Mouse (Mus musculus): ENCODE data around the gene Leng1. TPM values are rescaled to one million over a fixed set of nuclear protein-coding genes. Genes with fewer than 3 reads are reported as not detected.
"Not testable (repeated sequence)": the region's sequence is repeated elsewhere in the genome, so short reads cannot be mapped to it uniquely, and the experiment has no call there.

The Leng1 gene
- polyA plus RNA-seq (2014; fragmentation: Nextera tagmentation; extraction: Ambion mirVana): 13.1 and 13.4 TPM in 2 replicates

DNA sequence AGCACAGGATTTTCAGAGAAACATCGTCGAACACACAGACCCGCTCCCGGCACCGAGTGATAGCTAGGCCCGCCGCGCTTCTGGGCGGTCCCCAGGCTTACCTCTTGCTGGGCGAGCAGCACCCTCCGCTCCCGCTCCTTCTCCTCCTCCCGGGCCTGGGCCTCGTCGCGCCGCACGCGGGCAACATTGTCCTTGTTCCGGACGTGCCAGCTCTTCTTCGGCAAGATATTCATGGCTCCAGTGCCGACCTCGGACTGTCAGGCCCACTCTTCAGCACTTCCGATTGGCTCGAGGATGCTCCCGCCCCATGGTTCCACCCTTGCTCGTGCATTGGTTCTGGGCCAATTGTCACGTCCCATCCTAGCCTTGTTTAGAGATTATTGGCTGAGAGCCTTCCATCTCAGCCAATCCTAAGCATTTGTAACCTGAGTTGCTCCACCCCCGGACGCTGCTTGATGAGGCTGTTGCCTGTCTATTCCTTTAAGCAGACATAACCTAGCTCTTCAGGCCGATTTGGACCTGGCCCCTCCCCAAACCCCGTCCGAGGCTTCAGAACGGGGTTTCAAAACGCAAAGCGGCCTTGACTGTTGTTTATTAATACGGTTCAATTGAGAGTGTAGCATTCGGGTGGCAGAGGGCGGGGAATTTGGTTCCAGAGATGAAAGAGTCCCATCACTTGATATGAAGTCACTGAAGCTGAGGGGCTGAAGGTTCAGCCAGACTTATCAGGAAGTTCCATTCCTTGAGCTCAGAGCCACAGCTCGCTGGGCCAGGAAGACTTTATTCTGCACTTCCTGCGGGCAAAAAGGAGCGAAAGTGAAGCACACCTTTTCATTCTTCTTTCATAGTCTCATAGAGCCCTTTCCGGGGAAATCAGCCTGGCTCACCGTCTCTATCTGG, at the start of gene Leng1:
Gene Leng1 (minus strand): TSS at position 626 of the 900 bp plus-strand sequence.
- peaks cover 32% of the 10 kb centered on the region for H3K36me3 ChIP-seq (ENCODE audit: control insufficient read depth, insufficient read depth, low read length)
- peaks cover 13% of the 10 kb centered on the region for H3K4me1 ChIP-seq (ENCODE audit: control insufficient read depth, insufficient read depth, low read length)
- no peaks in the 10 kb centered on the region for H3K27me3 ChIP-seq (replicated peaks; ENCODE audit: control insufficient read depth, insufficient read depth, low read length)
- DNase-seq (ENCODE audit: low spot score) (peak; percentile 100), ATAC-seq (ENCODE audit: low read depth) (peak; percentile 99)
- H3K9ac ChIP-seq (ENCODE audit: low read depth, low read length): peak within 1 kb of the TSS; percentile 85
- H3K4me2 ChIP-seq (ENCODE audit: low read depth, low read length): peak within 1 kb of the TSS; percentile 78
- WGBS: 5% methylated on average over 27 of the region's 45 CpGs
- H3K27ac ChIP-seq (replicated peaks; ENCODE audit: low read depth, low read length): peak within 1 kb of the TSS; percentile 88
- no peaks in the 10 kb centered on the region for H3K9me3 ChIP-seq (ENCODE audit: control insufficient read depth, low read length)
- H3K4me3 ChIP-seq (ENCODE audit: low read depth, low read length): peak within 1 kb of the TSS; percentile 77

- Histone ChIP-seq H3K4me2 (ENCODE audit: low read depth, low read length) (no peak overlapping the region), H3K36me3 (ENCODE audit: control insufficient read depth, insufficient read depth, low read length) (no peaks in the 10 kb centered on the region), H3K4me3 (ENCODE audit: low read depth, low read length) (no peak overlapping the region), H3K9me3 (ENCODE audit: control insufficient read depth, low read length) (no peaks in the 10 kb centered on the region), H3K4me1 (ENCODE audit: control insufficient read depth, insufficient read depth, low read length) (no peaks in the 10 kb centered on the region), H3K27ac (replicated peaks; ENCODE audit: low read depth, low read length) (no peak overlapping the region), H3K9ac (ENCODE audit: low read depth, low read length) (no peak overlapping the region), H3K27me3 (replicated peaks; ENCODE audit: control insufficient read depth, insufficient read depth, low read length) (no peaks in the 10 kb centered on the region)
- ATAC-seq (ENCODE audit: low read depth) (no peak), DNase-seq (ENCODE audit: low spot score) (no peak)
- 47% methylated on average over 1 of the region's 1 CpGs for WGBS
These were observed 49.6 kb upstream of the Leng1 start for GRCm38 (mm10) chr7:3715249-3715648.

DNA sequence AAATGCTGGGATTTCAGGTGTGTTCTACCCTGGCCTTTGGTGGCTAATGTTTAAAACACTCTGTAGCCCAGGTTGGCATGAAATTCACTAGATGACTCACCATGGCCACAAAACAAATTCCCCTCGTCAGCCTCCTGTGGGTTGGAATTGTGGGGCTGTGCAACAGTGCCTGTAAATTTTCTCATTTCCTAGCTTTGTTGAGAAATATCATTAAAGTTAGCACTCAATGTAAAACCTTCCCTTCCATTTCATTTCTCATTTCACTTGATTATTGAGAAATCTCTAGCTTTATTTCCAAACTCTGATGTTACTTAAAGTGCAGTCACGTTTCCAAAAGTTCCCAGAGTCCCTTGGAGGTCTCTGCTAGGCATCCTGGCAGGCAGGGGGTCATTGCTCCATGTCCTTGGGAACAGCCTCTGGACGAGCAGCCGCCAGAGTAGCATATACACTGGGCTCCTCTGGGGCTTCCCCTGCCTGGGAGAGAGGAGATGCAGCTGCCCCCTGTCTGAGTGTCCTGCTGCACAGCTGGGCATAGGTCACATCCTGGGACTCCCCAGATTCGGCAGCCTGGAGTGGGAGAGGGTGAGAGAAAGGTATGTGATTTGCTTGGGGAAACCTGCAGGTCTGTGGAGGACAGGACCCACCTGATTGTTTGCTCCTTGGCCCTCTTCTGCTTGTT, 46.8 kb upstream of the Leng1 start:
- 39% methylated on average over 5 of the region's 5 CpGs for WGBS
- no peak overlapping the region for H3K27ac ChIP-seq (replicated peaks; ENCODE audit: low read depth, low read length)
- ATAC-seq (ENCODE audit: low read depth): no peak

GRCm38 (mm10) chr7:3709000-3709399, 43.4 kb upstream of the Leng1 start:
- DNase-seq (ENCODE audit: low spot score) (no peak), ATAC-seq (ENCODE audit: low read depth) (no peak)
- no peak overlapping the region for H3K9ac ChIP-seq (ENCODE audit: low read depth, low read length)
- WGBS: 68% methylated on average over 1 of the region's 1 CpGs
- H3K4me1 ChIP-seq (ENCODE audit: control insufficient read depth, insufficient read depth, low read length): peaks cover 4% of the 10 kb centered on the region; the same call in 1 of the 2 replicates
- H3K36me3 ChIP-seq (ENCODE audit: control insufficient read depth, insufficient read depth, low read length): peaks cover 38% of the 10 kb centered on the region
- H3K27me3 ChIP-seq (replicated peaks; ENCODE audit: control insufficient read depth, insufficient read depth, low read length): no peaks in the 10 kb centered on the region
- H3K4me2 ChIP-seq (ENCODE audit: low read depth, low read length): no peak overlapping the region
- no peak overlapping the region for H3K4me3 ChIP-seq (ENCODE audit: low read depth, low read length)
- no peaks in the 10 kb centered on the region for H3K9me3 ChIP-seq (ENCODE audit: control insufficient read depth, low read length)
- no peak overlapping the region for H3K27ac ChIP-seq (replicated peaks; ENCODE audit: low read depth, low read length)

More for the DNA sequence above, 46.8 kb upstream of the Leng1 start:
- Histone ChIP-seq H3K27me3 (replicated peaks; ENCODE audit: control insufficient read depth, insufficient read depth, low read length) (no peaks in the 10 kb centered on the region), H3K4me1 (ENCODE audit: control insufficient read depth, insufficient read depth, low read length) (no peaks in the 10 kb centered on the region), H3K9ac (ENCODE audit: low read depth, low read length) (no peak overlapping the region), H3K9me3 (ENCODE audit: control insufficient read depth, low read length) (no peaks in the 10 kb centered on the region), H3K36me3 (ENCODE audit: control insufficient read depth, insufficient read depth, low read length) (peaks cover 9% of the 10 kb centered on the region; the same call in 1 of the 2 replicates), H3K4me3 (ENCODE audit: low read depth, low read length) (no peak overlapping the region), H3K4me2 (ENCODE audit: low read depth, low read length) (no peak overlapping the region)
- DNase-seq (ENCODE audit: low spot score): no peak

DNA sequence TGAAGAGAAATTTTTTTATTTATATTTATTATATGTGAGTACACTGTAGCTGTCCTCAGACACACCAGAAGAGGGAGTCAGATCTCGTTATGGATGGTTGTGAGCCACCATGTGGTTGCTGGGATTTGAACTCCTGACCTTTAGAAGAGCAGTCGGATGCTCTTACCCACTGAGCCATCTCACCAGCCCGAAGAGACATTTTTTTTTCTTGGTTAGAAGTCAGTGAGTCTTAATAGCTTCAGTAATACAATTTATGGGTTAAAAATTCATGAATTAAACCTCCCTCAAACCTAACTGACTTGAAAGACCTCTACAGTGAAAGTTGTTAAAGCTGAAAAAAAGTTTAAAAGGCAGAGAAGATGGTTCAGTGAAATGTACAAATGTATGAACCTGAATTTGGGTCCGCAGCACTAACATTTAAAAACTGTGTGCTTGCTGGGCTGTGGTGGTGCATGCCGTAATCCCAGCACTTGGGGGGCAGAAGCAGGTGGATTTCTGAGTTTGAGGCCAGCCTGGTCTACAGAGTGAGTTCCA, 42.9 kb upstream of the Leng1 start:
- H3K4me2 ChIP-seq (ENCODE audit: low read depth, low read length); H3K27me3 ChIP-seq (replicated peaks; ENCODE audit: control insufficient read depth, insufficient read depth, low read length); H3K4me3 ChIP-seq (ENCODE audit: low read depth, low read length); H3K9me3 ChIP-seq (ENCODE audit: control insufficient read depth, low read length); H3K4me1 ChIP-seq (ENCODE audit: control insufficient read depth, insufficient read depth, low read length); H3K27ac ChIP-seq (replicated peaks; ENCODE audit: low read depth, low read length); H3K9ac ChIP-seq (ENCODE audit: low read depth, low read length); DNase-seq (ENCODE audit: low spot score); ATAC-seq (ENCODE audit: low read depth): not testable (repeated sequence)
- H3K36me3 ChIP-seq (ENCODE audit: control insufficient read depth, insufficient read depth, low read length): peaks cover 38% of the 10 kb centered on the region
- 37% methylated on average over 5 of the region's 5 CpGs for WGBS

DNA sequence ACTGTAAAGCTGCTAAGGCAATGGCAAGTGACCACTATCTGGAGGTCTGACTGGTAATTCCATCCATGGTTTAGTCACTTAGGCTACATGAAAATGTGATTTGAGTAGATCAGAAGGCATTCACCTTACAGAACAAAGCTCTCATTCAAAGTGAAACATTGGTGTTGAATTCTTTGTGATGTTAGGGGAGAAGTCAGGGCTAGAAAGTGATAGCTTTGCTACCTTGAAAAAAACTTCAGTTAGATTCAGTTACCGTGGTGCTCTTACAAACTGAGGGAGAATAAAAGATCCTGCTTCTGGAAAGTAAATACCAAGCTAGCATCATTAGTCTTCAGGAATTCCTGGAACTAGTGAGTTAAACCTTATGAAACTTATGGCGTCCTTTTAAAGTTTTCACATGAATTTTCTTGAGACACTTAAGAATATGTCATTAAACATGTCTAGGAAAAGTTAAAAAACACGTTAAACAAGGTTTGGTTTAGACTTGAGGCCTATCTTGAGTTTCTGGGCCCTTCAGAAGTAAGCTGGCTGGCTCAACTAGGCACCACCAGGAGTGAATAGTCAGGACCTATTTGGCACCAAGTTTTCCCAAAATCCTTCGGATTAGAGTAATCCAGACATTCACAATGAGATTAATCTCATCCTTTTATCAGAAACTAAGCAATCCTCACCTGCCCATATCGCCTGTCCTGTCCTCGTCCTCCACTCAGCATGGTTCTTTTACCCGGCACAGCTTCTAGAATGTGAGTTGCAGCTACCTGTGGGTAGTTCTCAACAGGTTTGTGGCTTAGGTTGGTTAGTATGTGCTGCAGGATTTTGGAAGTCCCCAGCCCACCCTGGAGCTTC, 42.2 kb upstream of the Leng1 start:
- no peak overlapping the region for H3K4me3 ChIP-seq (ENCODE audit: low read depth, low read length)
- H3K27me3 ChIP-seq (replicated peaks; ENCODE audit: control insufficient read depth, insufficient read depth, low read length): no peaks in the 10 kb centered on the region
- no peak overlapping the region for H3K4me2 ChIP-seq (ENCODE audit: low read depth, low read length)
- ATAC-seq (ENCODE audit: low read depth) (no peak), DNase-seq (ENCODE audit: low spot score) (no peak)
- H3K9ac ChIP-seq (ENCODE audit: low read depth, low read length): no peak overlapping the region
- H3K36me3 ChIP-seq (ENCODE audit: control insufficient read depth, insufficient read depth, low read length): peaks cover 38% of the 10 kb centered on the region
- peaks cover 4% of the 10 kb centered on the region; the same call in 1 of the 2 replicates for H3K4me1 ChIP-seq (ENCODE audit: control insufficient read depth, insufficient read depth, low read length)
- H3K9me3 ChIP-seq (ENCODE audit: control insufficient read depth, low read length): no peaks in the 10 kb centered on the region
- no peak overlapping the region for H3K27ac ChIP-seq (replicated peaks; ENCODE audit: low read depth, low read length)
- 32% methylated on average over 7 of the region's 7 CpGs for WGBS

GRCm38 (mm10) chr7:3707027-3707426, 41.4 kb upstream of the Leng1 start:
- Histone ChIP-seq H3K27me3 (replicated peaks; ENCODE audit: control insufficient read depth, insufficient read depth, low read length) (no peaks in the 10 kb centered on the region), H3K9ac (ENCODE audit: low read depth, low read length) (peak overlapping the region; percentile 5; the same call in 1 of the 2 replicates), H3K4me1 (ENCODE audit: control insufficient read depth, insufficient read depth, low read length) (peaks cover 4% of the 10 kb centered on the region; the same call in 1 of the 2 replicates), H3K4me2 (ENCODE audit: low read depth, low read length) (peak overlapping the region; percentile 83), H3K27ac (replicated peaks; ENCODE audit: low read depth, low read length) (no peak overlapping the region), H3K4me3 (ENCODE audit: low read depth, low read length) (no peak overlapping the region), H3K9me3 (ENCODE audit: control insufficient read depth, low read length) (no peaks in the 10 kb centered on the region), H3K36me3 (ENCODE audit: control insufficient read depth, insufficient read depth, low read length) (peaks cover 38% of the 10 kb centered on the region)
- 52% methylated on average over 4 of the region's 4 CpGs for WGBS
- DNase-seq (ENCODE audit: low spot score): peak; percentile 10
- no peak for ATAC-seq (ENCODE audit: low read depth)
